ENCODE assay signal across 8 mouse cellular contexts in genomic region chr2:33217425-33217794, GRCm38 (mm10). TPM values are rescaled to one million over a fixed set of nuclear protein-coding genes. Genes with fewer than 3 reads are reported as not detected.
A peak's percentile ranks its signal among the peaks of the same experiment; 100 is the strongest.
DNase-seq lines count a peak whose midpoint lies in the region; ATAC-seq and TF ChIP-seq lines count a peak whose summit lies in the region.

No protein-coding gene starts in this region.

- no peaks in the 10 kb centered on the region for H3K27me3 ChIP-seq in kidney, embryonic 14.5 days (ENCODE audit: control insufficient read depth, insufficient read depth, low read length)
- no peaks in the 10 kb centered on the region for H3K27me3 ChIP-seq in embryonic facial prominence, embryonic 13.5 days
- no peaks in the 10 kb centered on the region for H3K27me3 ChIP-seq in intestine, embryonic 14.5 days (replicated peaks; ENCODE audit: control insufficient read depth, insufficient read depth, low read length)
- no peaks in the 10 kb centered on the region for H3K27me3 ChIP-seq in small intestine, adult 2 months (ENCODE audit: control insufficient read depth, insufficient read depth, low read length)

- H3K4me2 ChIP-seq in kidney, embryonic 14.5 days (replicated peaks; ENCODE audit: low read depth, low read length), result peak overlapping the region; percentile 84
- peak overlapping the region; percentile 93 for H3K4me2 ChIP-seq in embryonic facial prominence, embryonic 13.5 days
- peak overlapping the region; percentile 62 for H3K4me2 ChIP-seq in intestine, embryonic 14.5 days (ENCODE audit: low read length)

- H3K4me3 ChIP-seq in kidney, embryonic 14.5 days (ENCODE audit: low read length), result peak overlapping the region; percentile 48; the same call in 1 of the 2 replicates
- peak overlapping the region; percentile 72 for H3K4me3 ChIP-seq in embryonic facial prominence, embryonic 13.5 days
- peak overlapping the region; percentile 51 for H3K4me3 ChIP-seq in intestine, embryonic 14.5 days (ENCODE audit: low read depth, low read length)
- peak overlapping the region; percentile 17; the same call in 1 of the 2 replicates for H3K4me3 ChIP-seq in small intestine, adult 2 months (ENCODE audit: low read depth, low read length)

- no peaks in the 10 kb centered on the region for H3K9me3 ChIP-seq in kidney, embryonic 14.5 days (ENCODE audit: control insufficient read depth, low read length)
- no peaks in the 10 kb centered on the region for H3K9me3 ChIP-seq in embryonic facial prominence, embryonic 13.5 days
- no peaks in the 10 kb centered on the region for H3K9me3 ChIP-seq in intestine, embryonic 14.5 days (ENCODE audit: control insufficient read depth, low read length)

- H3K9ac ChIP-seq in kidney, embryonic 14.5 days (ENCODE audit: low read depth, low read length), result peak overlapping the region; percentile 59; the same call in 1 of the 2 replicates
- peak overlapping the region; percentile 87 for H3K9ac ChIP-seq in embryonic facial prominence, embryonic 13.5 days
- H3K9ac ChIP-seq in intestine, embryonic 14.5 days (ENCODE audit: low read length), result peak overlapping the region; percentile 53

- no peak for ATAC-seq in kidney, embryonic 14.5 days (ENCODE audit: low FRiP score, low TSS enrichment)
- no peak for ATAC-seq in embryonic facial prominence, embryonic 13.5 days (ENCODE audit: insufficient number of reproducible peaks, insufficient read depth, low FRiP score, low TSS enrichment, low read depth)
- no peak for ATAC-seq in intestine, embryonic 14.5 days (replicated peaks; ENCODE audit: low FRiP score, low TSS enrichment, low read depth)

- no peak for TF ChIP-seq CTCF in small intestine, adult 2 months (IDR thresholded peaks at IDR 0.05; ENCODE audit: extremely low read depth, insufficient read length, insufficient replicate concordance, low read depth, low read length)

- DNase-seq in kidney, postnatal 36 days, result no peak
- DNase-seq in intestine, embryonic 14.5 days (ENCODE audit: low spot score), result no peak
- no peak for DNase-seq in right cerebral cortex, adult 18-20 months
- no peak for DNase-seq in MN1 (ENCODE audit: low spot score)
- DNase-seq in gastrocnemius, adult 8-10 months (ENCODE audit: low spot score in 2 of 2), result no peak

- H3K36me3 ChIP-seq in kidney, embryonic 14.5 days (ENCODE audit: control insufficient read depth, insufficient read depth, low read length), result peaks cover 3% of the 10 kb centered on the region; the same call in 1 of the 2 replicates
- peaks cover 12% of the 10 kb centered on the region; the same call in 1 of the 2 replicates for H3K36me3 ChIP-seq in embryonic facial prominence, embryonic 13.5 days
- H3K36me3 ChIP-seq in intestine, embryonic 14.5 days (ENCODE audit: control insufficient read depth, insufficient read depth, low read length), result peaks cover 13% of the 10 kb centered on the region; the same call in 1 of the 2 replicates
- no peaks in the 10 kb centered on the region for H3K36me3 ChIP-seq in small intestine, adult 2 months (ENCODE audit: control insufficient read depth, insufficient read depth, low read length)

- H3K4me1 ChIP-seq in kidney, embryonic 14.5 days (ENCODE audit: control insufficient read depth, insufficient read depth, low read length), result peaks cover 32% of the 10 kb centered on the region
- peaks cover 61% of the 10 kb centered on the region for H3K4me1 ChIP-seq in embryonic facial prominence, embryonic 13.5 days
- H3K4me1 ChIP-seq in intestine, embryonic 14.5 days (replicated peaks; ENCODE audit: control insufficient read depth, insufficient read depth, low read length), result peaks cover 34% of the 10 kb centered on the region
- no peaks in the 10 kb centered on the region; the same call in 1 of the 2 replicates for H3K4me1 ChIP-seq in small intestine, adult 2 months (ENCODE audit: control insufficient read depth, insufficient read depth, insufficient read length, low read length)

- H3K27ac ChIP-seq in kidney, embryonic 14.5 days (ENCODE audit: low read depth, low read length), result no peak overlapping the region
- H3K27ac ChIP-seq in embryonic facial prominence, embryonic 13.5 days, result no peak overlapping the region
- H3K27ac ChIP-seq in intestine, embryonic 14.5 days (ENCODE audit: low read depth), result no peak overlapping the region
- H3K27ac ChIP-seq in small intestine, adult 2 months (ENCODE audit: insufficient read depth, low read depth, low read length), result no peak overlapping the region

- 69% methylated on average over 3 of the region's 3 CpGs for WGBS in kidney, embryonic 14.5 days
- 46% methylated on average over 3 of the region's 3 CpGs for WGBS in embryonic facial prominence, embryonic 13.5 days
- WGBS in intestine, embryonic 14.5 days, result 54% methylated on average over 3 of the region's 3 CpGs
- 66% methylated on average over 3 of the region's 3 CpGs for WGBS in small intestine, adult 2 months

- TF ChIP-seq POLR2A in small intestine, adult 2 months (IDR thresholded peaks at IDR 0.05; ENCODE audit: low read depth, low read length), result no peak

RNA-seq across cellular contexts. Expression of gene Angptl2, which starts 1.5 kb away (rescaled TPM):
- polyA plus RNA-seq in kidney, embryonic 14.5 days (2014; fragmentation: Nextera tagmentation; extraction: Ambion mirVana), result 21.1 and 27.0 TPM in 2 replicates
- 37.9 and 38.4 TPM in 2 replicates for polyA plus RNA-seq in embryonic facial prominence, embryonic 13.5 days (2015; fragmentation: Nextera tagmentation; extraction: Ambion mirVana)
- 38.7 and 41.0 TPM in 2 replicates for polyA plus RNA-seq in intestine, embryonic 14.5 days (2014; fragmentation: Nextera tagmentation; extraction: Ambion mirVana)
- 18.9 and 20.7 TPM in 2 replicates for polyA plus RNA-seq in small intestine, adult 2 months (2012; rRNA removed)
- total RNA-seq in gastrocnemius, adult 8-10 months (2022), result 10 to 100 TPM; 21.1 to 32.8 (median 26.5) TPM

Comparison
In these comparisons a context has a peak if more than half of its experiments do, and no peak if none do; other contexts are left out.
1. H3K4me3 ChIP-seq: peak in every context shown above with its lines; median percentile 72 in embryonic facial prominence, embryonic 13.5 days; 51 in intestine, embryonic 14.5 days; 48 in kidney, embryonic 14.5 days; 17 in small intestine, adult 2 months.